Mouse (Mus musculus): ENCODE measurements at regions not wholly inside any gene's neighbourhood (a gene's known extent, or its start where the extent isn't known, plus 50 kb on each side); places are given as distances from the start of the nearest gene placed in this dataset.

DNA sequence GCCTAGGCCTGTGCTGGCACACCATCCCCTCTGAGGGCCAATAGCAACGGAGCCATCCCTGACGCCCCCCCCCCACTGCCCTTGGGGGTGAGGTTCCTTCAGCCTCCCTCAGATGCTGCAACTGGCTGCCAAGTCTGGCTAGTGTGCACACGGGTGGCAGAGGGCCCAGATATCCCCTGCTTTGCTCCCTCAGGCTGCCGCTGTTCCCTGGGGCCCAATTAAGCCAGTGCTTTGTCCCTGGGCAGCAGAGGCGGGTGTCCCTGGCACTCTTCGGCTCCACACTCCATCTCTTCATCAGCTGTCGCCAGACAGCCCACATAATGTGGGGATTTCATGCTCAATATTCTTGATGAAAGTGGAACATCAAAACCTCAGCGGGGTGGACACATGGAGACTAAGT is 90.9 kb upstream of the Pja1 start:
- Histone ChIP-seq H3K36me3 (ENCODE audit: insufficient read depth) (no peaks in the 10 kb centered on the region), H3K9ac (no peak overlapping the region), H3K27me3 (ENCODE audit: insufficient read depth, low read length) (no peaks in the 10 kb centered on the region; the same call in 1 of the 2 replicates), H3K4me3 (ENCODE audit: low read depth, low read length) (no peak overlapping the region), H3K27ac (ENCODE audit: low read depth, low read length) (0 out of 2 replicates have a peak overlapping the region, but pooled peaks have one; percentile 9), H3K4me1 (ENCODE audit: insufficient read depth) (no peaks in the 10 kb centered on the region), H3K9me3 (ENCODE audit: low read length) (no peaks in the 10 kb centered on the region), H3K4me2 (ENCODE audit: low read depth) (no peak overlapping the region)
- ATAC-seq (peak; percentile 75), DNase-seq (peak; percentile 64)
- WGBS = 32% methylated on average over 8 of the region's 8 CpGs
- no peak for TF ChIP-seq CTCF (IDR thresholded peaks at IDR 0.05; ENCODE audit: low read depth)

- no peak for TF ChIP-seq CTCF (IDR thresholded peaks at IDR 0.05; ENCODE audit: low read depth)
- 46% methylated on average over 2 of the region's 2 CpGs for WGBS
- no peak overlapping the region for H3K4me2 ChIP-seq (ENCODE audit: low read depth)
- H3K4me3 ChIP-seq (ENCODE audit: low read depth, low read length) = no peak overlapping the region
- DNase-seq (peak; percentile 39), ATAC-seq (peak; percentile 57; the same call in 1 of the 2 replicates)
- H3K9me3 ChIP-seq (ENCODE audit: low read length) = no peaks in the 10 kb centered on the region
- H3K9ac ChIP-seq = no peak overlapping the region
- H3K4me1 ChIP-seq (ENCODE audit: insufficient read depth) = no peaks in the 10 kb centered on the region
- H3K27me3 ChIP-seq (ENCODE audit: insufficient read depth, low read length) = no peaks in the 10 kb centered on the region
- H3K36me3 ChIP-seq (ENCODE audit: insufficient read depth) = no peaks in the 10 kb centered on the region
- no peak overlapping the region for H3K27ac ChIP-seq (ENCODE audit: low read depth, low read length)
These were observed 89.6 kb upstream of the Pja1 start for GRCm38 (mm10) chrX:99560699-99561098.

DNA sequence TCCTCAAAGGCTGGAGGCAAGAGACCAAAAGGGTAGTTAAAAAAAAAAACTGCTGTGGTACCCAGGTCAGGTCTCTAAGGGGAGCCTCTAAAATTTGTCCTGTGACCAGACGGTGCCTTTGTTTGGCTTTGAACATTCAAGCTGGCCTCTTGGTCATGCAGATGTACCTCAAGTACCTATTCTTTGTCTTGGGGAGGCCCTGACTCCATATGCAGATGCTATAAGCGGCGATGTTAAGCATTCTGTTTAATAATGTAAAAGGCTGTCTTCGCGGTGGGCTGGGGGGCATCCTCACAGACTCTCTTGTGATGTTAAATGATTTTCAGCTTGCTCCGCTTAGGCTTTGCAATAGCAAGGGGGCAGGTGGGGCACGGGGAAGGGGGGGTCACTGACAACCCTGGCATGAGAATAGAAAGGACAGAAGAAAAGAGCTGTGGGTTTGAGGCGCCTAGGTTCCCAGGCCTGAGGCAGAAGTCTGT is 85.8 kb upstream of the Pja1 start:
- Histone ChIP-seq H3K4me3 (ENCODE audit: low read depth, low read length) (no peak overlapping the region), H3K4me1 (ENCODE audit: insufficient read depth) (no peaks in the 10 kb centered on the region), H3K27me3 (ENCODE audit: insufficient read depth, low read length) (no peaks in the 10 kb centered on the region), H3K9ac (no peak overlapping the region), H3K36me3 (ENCODE audit: insufficient read depth) (no peaks in the 10 kb centered on the region), H3K4me2 (ENCODE audit: low read depth) (no peak overlapping the region), H3K9me3 (ENCODE audit: low read length) (no peaks in the 10 kb centered on the region), H3K27ac (ENCODE audit: low read depth, low read length) (no peak overlapping the region)
- WGBS = 26% methylated on average over 8 of the region's 8 CpGs
- DNase-seq (no peak), ATAC-seq (no peak)
- TF ChIP-seq CTCF (IDR thresholded peaks at IDR 0.05; ENCODE audit: low read depth) = no peak

DNA sequence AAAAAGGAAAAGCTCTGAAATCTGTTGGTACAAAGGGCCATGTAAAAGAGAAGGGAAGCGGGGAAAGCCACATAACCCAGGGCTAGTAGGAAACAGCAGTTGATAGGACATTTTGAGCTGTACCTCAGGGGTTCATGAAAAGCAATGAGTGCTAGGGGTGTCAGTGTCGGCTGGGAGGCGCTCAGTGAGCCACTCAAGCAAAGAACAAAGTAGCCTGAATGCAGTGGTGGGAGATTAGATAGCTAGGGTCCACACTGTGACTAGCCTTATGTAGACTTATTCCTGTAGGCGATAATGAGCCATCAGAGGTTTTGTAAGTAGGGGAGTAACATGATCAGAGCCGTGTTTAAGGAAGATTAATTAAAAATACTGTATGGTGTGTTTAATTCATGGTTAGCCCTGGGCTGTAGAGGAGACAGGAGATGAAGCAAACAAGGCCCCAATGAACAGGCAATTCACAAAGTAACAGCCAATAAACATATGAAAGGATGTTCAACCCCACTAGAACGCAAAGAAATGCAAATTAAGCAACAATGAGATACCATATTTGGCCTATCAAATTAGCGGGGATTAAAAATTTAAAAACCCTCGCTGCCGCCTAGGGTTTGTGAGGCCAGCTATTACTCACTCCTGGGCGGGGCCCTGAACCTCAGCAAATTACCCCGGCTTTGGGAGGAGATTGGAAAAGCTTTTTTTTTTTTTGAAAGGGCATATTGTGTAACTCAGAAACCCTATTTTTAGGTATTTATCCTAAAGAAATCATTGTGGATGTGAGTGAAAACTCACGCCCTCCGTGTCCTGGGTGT is 85.1 kb upstream of the Pja1 start:
- H3K9ac ChIP-seq = no peak overlapping the region
- no peaks in the 10 kb centered on the region for H3K9me3 ChIP-seq (ENCODE audit: low read length)
- no peaks in the 10 kb centered on the region for H3K36me3 ChIP-seq (ENCODE audit: insufficient read depth)
- H3K27me3 ChIP-seq (ENCODE audit: insufficient read depth, low read length) = no peaks in the 10 kb centered on the region
- no peak overlapping the region for H3K4me3 ChIP-seq (ENCODE audit: low read depth, low read length)
- WGBS = 38% methylated on average over 13 of the region's 13 CpGs
- H3K27ac ChIP-seq (ENCODE audit: low read depth, low read length) = no peak overlapping the region
- H3K4me1 ChIP-seq (ENCODE audit: insufficient read depth) = no peaks in the 10 kb centered on the region
- no peak overlapping the region for H3K4me2 ChIP-seq (ENCODE audit: low read depth)
- no peak for ATAC-seq
- TF ChIP-seq CTCF (IDR thresholded peaks at IDR 0.05; ENCODE audit: low read depth) = no peak
- no peak for DNase-seq

- no peaks in the 10 kb centered on the region for H3K9me3 ChIP-seq (ENCODE audit: low read length)
These were observed 81.7 kb upstream of the Pja1 start for GRCm38 (mm10) chrX:99552778-99553177.

DNA sequence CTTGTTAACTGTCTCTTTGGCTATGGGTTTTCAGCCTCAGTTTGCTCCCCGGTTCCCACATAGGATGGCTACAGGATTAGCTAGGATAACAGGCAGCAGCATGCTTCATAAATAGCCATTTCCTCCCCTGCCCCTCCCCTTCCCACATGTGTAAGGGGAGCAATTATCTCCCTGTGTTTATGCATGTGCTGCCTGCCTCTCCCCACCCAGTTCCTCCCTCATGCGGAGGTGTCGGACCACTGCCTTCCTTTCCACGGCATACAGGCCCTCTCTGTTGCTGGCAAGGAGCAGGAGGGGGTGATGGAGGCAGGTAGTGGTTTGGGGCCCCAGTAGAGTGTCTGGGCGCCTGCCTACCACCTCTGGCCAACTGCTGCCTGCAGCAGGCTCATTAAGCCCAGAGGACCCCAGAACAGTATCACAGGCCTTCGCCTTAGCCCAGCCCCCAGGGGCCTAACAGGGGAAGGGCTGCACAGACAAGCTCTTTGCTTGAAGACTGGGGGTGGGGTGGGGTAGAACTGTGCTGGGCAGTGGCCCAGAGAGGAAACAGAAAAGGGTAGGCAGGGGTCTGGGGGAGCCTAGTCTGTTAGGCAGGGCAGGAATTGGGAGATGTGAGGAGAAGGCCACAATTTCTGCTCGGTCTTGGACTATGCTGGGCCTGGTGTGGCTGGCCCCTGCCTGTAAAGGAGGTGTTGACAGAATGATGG is 79.1 kb upstream of the Pja1 start:
- Histone ChIP-seq H3K27ac (ENCODE audit: low read depth, low read length) (no peak overlapping the region), H3K9me3 (ENCODE audit: low read length) (no peaks in the 10 kb centered on the region), H3K36me3 (ENCODE audit: insufficient read depth) (no peaks in the 10 kb centered on the region), H3K4me1 (ENCODE audit: insufficient read depth) (peaks cover 6% of the 10 kb centered on the region; the same call in 1 of the 2 replicates), H3K4me2 (ENCODE audit: low read depth) (no peak overlapping the region), H3K27me3 (ENCODE audit: insufficient read depth, low read length) (no peaks in the 10 kb centered on the region), H3K9ac (no peak overlapping the region), H3K4me3 (ENCODE audit: low read depth, low read length) (no peak overlapping the region)
- WGBS = 49% methylated on average over 7 of the region's 7 CpGs
- TF ChIP-seq CTCF (IDR thresholded peaks at IDR 0.05; ENCODE audit: low read depth) = no peak
- no peak for DNase-seq
- no peak for ATAC-seq

More at GRCm38 (mm10) chrX:99552778-99553177, 81.7 kb upstream of the Pja1 start:
- H3K36me3 ChIP-seq (ENCODE audit: insufficient read depth) = no peaks in the 10 kb centered on the region
- no peak for DNase-seq
- H3K27me3 ChIP-seq (ENCODE audit: insufficient read depth, low read length) = no peaks in the 10 kb centered on the region
- no peak for TF ChIP-seq CTCF (IDR thresholded peaks at IDR 0.05; ENCODE audit: low read depth)
- no peak overlapping the region for H3K4me3 ChIP-seq (ENCODE audit: low read depth, low read length)
- no peak overlapping the region for H3K9ac ChIP-seq
- peaks cover 6% of the 10 kb centered on the region; the same call in 1 of the 2 replicates for H3K4me1 ChIP-seq (ENCODE audit: insufficient read depth)
- ATAC-seq = no peak
- H3K27ac ChIP-seq (ENCODE audit: low read depth, low read length) = no peak overlapping the region
- 76% methylated on average over 2 of the region's 2 CpGs for WGBS
- H3K4me2 ChIP-seq (ENCODE audit: low read depth) = no peak overlapping the region

All from forebrain, postnatal 0 days (tissue).